Mouse (Mus musculus) Patski (cell line): ENCODE results near the gene Dohh. TPM values are rescaled to one million over a fixed set of nuclear protein-coding genes. Genes with fewer than 3 reads are reported as not detected.

Experiments used
- ATAC-seq: fragments of 100-300 bp; one replicate; pipeline ENCODE4 v1.8.0; 2021
- CTCF ChIA-PET: fragments of 350-600 bp; sonication (Branson Sonifier 250); formaldehyde crosslinking; loops from one replicate; lab custom pipeline; 2022; ENCODE audit warnings: inconsistent platforms; lab: Charles Lee
- POLR2A ChIA-PET: fragments of 350-600 bp; sonication (Branson Sonifier 250); formaldehyde crosslinking; loops from one replicate; lab custom pipeline; 2022; ENCODE audit warnings: antibody characterized with exemption, inconsistent platforms; lab: Charles Lee
- DNase-seq: peaks from one replicate; pipeline ENCODE4 v3.0.0-alpha.2; 2011; ENCODE audit warnings: low read depth, low spot score
- H3K27me3 ChIP-seq: fragments of 371-371 bp; one replicate; pipeline ENCODE4 v1.5.1; 2021
- CTCF ChIP-seq: fragments of 100-300 bp; IDR thresholded peaks from one replicate; pipeline ENCODE4 v1.5.1; 2021
- in situ Hi-C: fragments of 300-500 bp; cut with MboI; formaldehyde crosslinking; loops from 3 replicates; pipeline ENCODE4 v1.11.1; 2018; ENCODE audit warnings: low pct_unique_long_range_greater_than_20kb, mixed read lengths
- polyA plus RNA-seq: library from polyadenylated mRNA; unstranded; gene quantifications from one replicate; pipeline ENCODE4 v1.2.3, GENCODE M21; 2021

Gene Dohh
- polyA plus RNA-seq, 1 experiment from 2014 or later = 83.4 TPM

- no peak for DNase-seq
- no peaks in the 10 kb centered on the region for H3K27me3 ChIP-seq
- POLR2A ChIA-PET = interaction anchor here (0.9 kb wide), 1 partner anchor 26 kb away, joined by 3 read pairs; the partner anchor contains the start of gene Cactin
- CTCF ChIA-PET = no interaction called here
- no peak for TF ChIP-seq CTCF
- ATAC-seq = no peak
- in situ Hi-C loops = no loop called here
Observed at GRCm38 (mm10) chr10:81346453-81347067, 37.7 kb upstream of the Dohh start.

GRCm38 (mm10) chr10:81349146-81349545, 35.1 kb upstream of the Dohh start:
- in situ Hi-C loops = no loop called here
- no peak for TF ChIP-seq CTCF
- ChIA-PET POLR2A (no interaction called here), CTCF (no interaction called here)
- no peaks in the 10 kb centered on the region for H3K27me3 ChIP-seq
- ATAC-seq = peak; percentile 15
- no peak for DNase-seq

GRCm38 (mm10) chr10:81349961-81350350, 34.3 kb upstream of the Dohh start:
- in situ Hi-C loops = loop anchor here (5.0 kb wide), 1 partner anchor 63 kb away; no protein-coding TSS in a partner anchor
- H3K27me3 ChIP-seq = no peaks in the 10 kb centered on the region
- CTCF ChIA-PET = interaction anchor here (0.6 to 2.1 kb wide), 7 partner anchors 8 to 60 kb away, joined by 3 to 10 read pairs (median 4); partner anchors contain the start of gene Pip5k1c
- TF ChIP-seq CTCF = no peak
- DNase-seq (no peak), ATAC-seq (no peak)
- POLR2A ChIA-PET = interaction anchor here (0.7 kb wide), 1 partner anchor 53 kb away, joined by 3 read pairs; no protein-coding TSS in a partner anchor

- in situ Hi-C loops = loop anchor here (5.0 kb wide), 1 partner anchor 63 kb away; no protein-coding TSS in a partner anchor
- H3K27me3 ChIP-seq = no peaks in the 10 kb centered on the region
- DNase-seq (peak; percentile 90), ATAC-seq (peak; percentile 92)
- ChIA-PET POLR2A (interaction anchor here (0.6 to 0.7 kb wide), 2 partner anchors 31 to 54 kb away, joined by 3 to 4 read pairs; no protein-coding TSS in a partner anchor), CTCF (interaction anchor here (0.6 to 2.1 kb wide), 7 partner anchors 8 to 61 kb away, joined by 3 to 10 read pairs (median 4); partner anchors contain the start of gene Pip5k1c)
- no peak for TF ChIP-seq CTCF
Observed at GRCm38 (mm10) chr10:81350351-81351063, 33.7 kb upstream of the Dohh start, which contains the start of gene Hmg20b. Gene Hmg20b, minus strand, starts transcription at chr10:81350480.

- DNase-seq (no peak), ATAC-seq (no peak)
- POLR2A ChIA-PET = no interaction called here
- CTCF ChIA-PET = interaction anchor here (1.5 to 2.1 kb wide), 2 partner anchors 10 to 59 kb away, joined by 5 to 10 read pairs; partner anchors contain the start of gene Pip5k1c
- no peak for TF ChIP-seq CTCF
- in situ Hi-C loops = loop anchor here (5.0 kb wide), 1 partner anchor 64 kb away; no protein-coding TSS in a partner anchor
- no peaks in the 10 kb centered on the region for H3K27me3 ChIP-seq
Observed at GRCm38 (mm10) chr10:81351678-81352291, 32.4 kb upstream of the Dohh start.

- no peak for TF ChIP-seq CTCF
- no peak for ATAC-seq
Observed at GRCm38 (mm10) chr10:81354738-81355477, 29.3 kb upstream of the Dohh start.

GRCm38 (mm10) chr10:81355533-81355932, 28.7 kb upstream of the Dohh start:
- in situ Hi-C loops = no loop called here
- ATAC-seq (no peak), DNase-seq (no peak)
- POLR2A ChIA-PET = no interaction called here
- H3K27me3 ChIP-seq = no peaks in the 10 kb centered on the region
- no peak for TF ChIP-seq CTCF
- CTCF ChIA-PET = no interaction called here

More at GRCm38 (mm10) chr10:81354738-81355477, 29.3 kb upstream of the Dohh start:
- H3K27me3 ChIP-seq = no peaks in the 10 kb centered on the region
- ChIA-PET CTCF (interaction anchor here (1.2 to 1.7 kb wide), 2 partner anchors 62 to 66 kb away, joined by 5 read pairs; partner anchors contain the start of gene Pip5k1c), POLR2A (no interaction called here)
- in situ Hi-C loops = loop anchor here (5.0 kb wide), 1 partner anchor 68 kb away; no protein-coding TSS in a partner anchor
- DNase-seq = no peak

- no peak for TF ChIP-seq CTCF
- in situ Hi-C loops = no loop called here
- POLR2A ChIA-PET = interaction anchor here (1.0 to 1.2 kb wide), 2 partner anchors 17 to 36 kb away, joined by 3 read pairs; partner anchors contain the start of gene Smim24
- ATAC-seq (no peak), DNase-seq (no peak)
- CTCF ChIA-PET = no interaction called here
- no peaks in the 10 kb centered on the region for H3K27me3 ChIP-seq
Observed at GRCm38 (mm10) chr10:81356352-81356990, 27.8 kb upstream of the Dohh start.
